Mouse (Mus musculus): ENCODE results near the gene Ldhb. TPM values are rescaled to one million over a fixed set of nuclear protein-coding genes. Genes with fewer than 3 reads are reported as not detected.
"Not testable (repeated sequence)": the region's sequence is repeated elsewhere in the genome, so short reads cannot be mapped to it uniquely, and the experiment has no call there.

Ldhb gene
- polyA plus RNA-seq, 1 experiment from 2014 or later: 1,022 TPM

- H3K4me2 ChIP-seq (replicated peaks; ENCODE audit: low read depth, low read length): no peak overlapping the region
- H3K9me3 ChIP-seq (ENCODE audit: low read length): no peaks in the 10 kb centered on the region
- H3K27me3 ChIP-seq (ENCODE audit: insufficient read depth, low read length): no peaks in the 10 kb centered on the region
- peaks cover 4% of the 10 kb centered on the region; the same call in 1 of the 2 replicates for H3K4me1 ChIP-seq (ENCODE audit: insufficient read depth, low read length)
- no peaks in the 10 kb centered on the region for H3K36me3 ChIP-seq (ENCODE audit: insufficient read depth, low read length)
- no peak overlapping the region for H3K27ac ChIP-seq (ENCODE audit: low read length)
- no peak overlapping the region for H3K4me3 ChIP-seq (ENCODE audit: low read length)
- peak; percentile 57; the same call in 1 of the 2 replicates for ATAC-seq (ENCODE audit: low FRiP score, low TSS enrichment)
- WGBS: 16% methylated on average over 6 of the region's 6 CpGs
- no peak overlapping the region for H3K9ac ChIP-seq (replicated peaks; ENCODE audit: low read length)
Measured at GRCm38 (mm10) chr6:142519110-142519509, 11.4 kb upstream of the Ldhb start.

GRCm38 (mm10) chr6:142515379-142515778 is 7.6 kb upstream of the Ldhb start:
- H3K4me3 ChIP-seq (ENCODE audit: low read length); H3K36me3 ChIP-seq (ENCODE audit: insufficient read depth, low read length); H3K9me3 ChIP-seq (ENCODE audit: low read length); ATAC-seq (ENCODE audit: low FRiP score, low TSS enrichment); H3K27me3 ChIP-seq (ENCODE audit: insufficient read depth, low read length); H3K4me2 ChIP-seq (replicated peaks; ENCODE audit: low read depth, low read length); H3K9ac ChIP-seq (replicated peaks; ENCODE audit: low read length); H3K27ac ChIP-seq (ENCODE audit: low read length): not testable (repeated sequence)
- WGBS: 71% methylated on average over 8 of the region's 9 CpGs
- peaks cover 14% of the 10 kb centered on the region for H3K4me1 ChIP-seq (ENCODE audit: insufficient read depth, low read length)

GRCm38 (mm10) chr6:142514912-142515311 is 7.2 kb upstream of the Ldhb start:
- Histone ChIP-seq H3K9ac (replicated peaks; ENCODE audit: low read length) (no peak overlapping the region), H3K4me2 (replicated peaks; ENCODE audit: low read depth, low read length) (no peak overlapping the region), H3K27me3 (ENCODE audit: insufficient read depth, low read length) (no peaks in the 10 kb centered on the region), H3K4me3 (ENCODE audit: low read length) (no peak overlapping the region), H3K9me3 (ENCODE audit: low read length) (no peaks in the 10 kb centered on the region), H3K36me3 (ENCODE audit: insufficient read depth, low read length) (no peaks in the 10 kb centered on the region), H3K27ac (ENCODE audit: low read length) (no peak overlapping the region), H3K4me1 (ENCODE audit: insufficient read depth, low read length) (peaks cover 14% of the 10 kb centered on the region)
- 8% methylated on average over 10 of the region's 10 CpGs for WGBS
- ATAC-seq (ENCODE audit: low FRiP score, low TSS enrichment): no peak

- Histone ChIP-seq H3K4me3 (ENCODE audit: low read length) (no peak overlapping the region), H3K9ac (replicated peaks; ENCODE audit: low read length) (no peak overlapping the region), H3K4me1 (ENCODE audit: insufficient read depth, low read length) (peaks cover 24% of the 10 kb centered on the region), H3K27ac (ENCODE audit: low read length) (no peak overlapping the region), H3K4me2 (replicated peaks; ENCODE audit: low read depth, low read length) (no peak overlapping the region), H3K9me3 (ENCODE audit: low read length) (no peaks in the 10 kb centered on the region), H3K36me3 (ENCODE audit: insufficient read depth, low read length) (no peaks in the 10 kb centered on the region), H3K27me3 (ENCODE audit: insufficient read depth, low read length) (no peaks in the 10 kb centered on the region)
- WGBS: 57% methylated on average over 3 of the region's 3 CpGs
- ATAC-seq (ENCODE audit: low FRiP score, low TSS enrichment): no peak
Measured at GRCm38 (mm10) chr6:142512902-142513301, 5.1 kb upstream of the Ldhb start.

- Histone ChIP-seq H3K9me3 (ENCODE audit: low read length) (no peaks in the 10 kb centered on the region), H3K4me3 (ENCODE audit: low read length) (no peak overlapping the region), H3K4me1 (ENCODE audit: insufficient read depth, low read length) (peaks cover 29% of the 10 kb centered on the region), H3K36me3 (ENCODE audit: insufficient read depth, low read length) (no peaks in the 10 kb centered on the region), H3K4me2 (replicated peaks; ENCODE audit: low read depth, low read length) (no peak overlapping the region), H3K27me3 (ENCODE audit: insufficient read depth, low read length) (no peaks in the 10 kb centered on the region), H3K9ac (replicated peaks; ENCODE audit: low read length) (no peak overlapping the region), H3K27ac (ENCODE audit: low read length) (no peak overlapping the region)
- ATAC-seq (ENCODE audit: low FRiP score, low TSS enrichment): no peak
- 32% methylated on average over 12 of the region's 12 CpGs for WGBS
Measured at GRCm38 (mm10) chr6:142511516-142512135, 3.9 kb upstream of the Ldhb start.

- H3K27me3 ChIP-seq (ENCODE audit: insufficient read depth, low read length): no peaks in the 10 kb centered on the region
- 55% methylated on average over 4 of the region's 4 CpGs for whole genome bisulfite sequencing
- H3K4me2 ChIP-seq (replicated peaks; ENCODE audit: low read depth, low read length): peak overlapping the region; percentile 73; the same call in 1 of the 2 replicates
- peak overlapping the region; percentile 69; the same call in 1 of the 2 replicates for H3K27ac ChIP-seq (ENCODE audit: low read length)
- ATAC-seq (ENCODE audit: low FRiP score, low TSS enrichment): no peak
- H3K9ac ChIP-seq (replicated peaks; ENCODE audit: low read length): no peak overlapping the region
- no peaks in the 10 kb centered on the region for H3K9me3 ChIP-seq (ENCODE audit: low read length)
- peaks cover 47% of the 10 kb centered on the region for H3K4me1 ChIP-seq (ENCODE audit: insufficient read depth, low read length)
- H3K4me3 ChIP-seq (ENCODE audit: low read length): no peak overlapping the region
- H3K36me3 ChIP-seq (ENCODE audit: insufficient read depth, low read length): peaks cover 4% of the 10 kb centered on the region; the same call in 1 of the 2 replicates
Measured at GRCm38 (mm10) chr6:142508663-142509062, 906 bp upstream of the Ldhb start.

- Histone ChIP-seq H3K9me3 (ENCODE audit: low read length) (no peaks in the 10 kb centered on the region), H3K9ac (replicated peaks; ENCODE audit: low read length) (peak overlapping the region; percentile 87), H3K36me3 (ENCODE audit: insufficient read depth, low read length) (peaks cover 4% of the 10 kb centered on the region; the same call in 1 of the 2 replicates), H3K27me3 (ENCODE audit: insufficient read depth, low read length) (no peaks in the 10 kb centered on the region), H3K4me3 (ENCODE audit: low read length) (peak overlapping the region; percentile 72), H3K27ac (ENCODE audit: low read length) (peak overlapping the region; percentile 85), H3K4me2 (replicated peaks; ENCODE audit: low read depth, low read length) (peak overlapping the region; percentile 73), H3K4me1 (ENCODE audit: insufficient read depth, low read length) (peaks cover 51% of the 10 kb centered on the region)
- under 1% methylated on average over 30 of the region's 30 CpGs for WGBS
- peak; percentile 52; the same call in 1 of the 2 replicates for ATAC-seq (ENCODE audit: low FRiP score, low TSS enrichment)
Measured at GRCm38 (mm10) chr6:142507033-142507784, 548 bp downstream of the Ldhb start.

GRCm38 (mm10) chr6:142506338-142507032 is 1.3 kb downstream of the Ldhb start:
- Histone ChIP-seq H3K4me3 (ENCODE audit: low read length) (peak overlapping the region; percentile 72), H3K4me2 (replicated peaks; ENCODE audit: low read depth, low read length) (peak overlapping the region; percentile 73), H3K36me3 (ENCODE audit: insufficient read depth, low read length) (peaks cover 7% of the 10 kb centered on the region), H3K4me1 (ENCODE audit: insufficient read depth, low read length) (peaks cover 52% of the 10 kb centered on the region), H3K9me3 (ENCODE audit: low read length) (no peaks in the 10 kb centered on the region), H3K27ac (ENCODE audit: low read length) (peak overlapping the region; percentile 85), H3K9ac (replicated peaks; ENCODE audit: low read length) (peak overlapping the region; percentile 87), H3K27me3 (ENCODE audit: insufficient read depth, low read length) (no peaks in the 10 kb centered on the region)
- ATAC-seq (ENCODE audit: low FRiP score, low TSS enrichment): no peak; the same call in 1 of the 2 replicates
- 4% methylated on average over 10 of the region's 10 CpGs for WGBS

- Histone ChIP-seq H3K27me3 (ENCODE audit: insufficient read depth, low read length) (no peaks in the 10 kb centered on the region), H3K9ac (replicated peaks; ENCODE audit: low read length) (no peak overlapping the region; the same call in 1 of the 2 replicates), H3K4me3 (ENCODE audit: low read length) (peak overlapping the region; percentile 26), H3K36me3 (ENCODE audit: insufficient read depth, low read length) (peaks cover 29% of the 10 kb centered on the region), H3K27ac (ENCODE audit: low read length) (peak overlapping the region; percentile 72), H3K9me3 (ENCODE audit: low read length) (no peaks in the 10 kb centered on the region), H3K4me1 (ENCODE audit: insufficient read depth, low read length) (peaks cover 40% of the 10 kb centered on the region), H3K4me2 (replicated peaks; ENCODE audit: low read depth, low read length) (peak overlapping the region; percentile 44)
- ATAC-seq (ENCODE audit: low FRiP score, low TSS enrichment): no peak
- 78% methylated on average over 8 of the region's 8 CpGs for WGBS
Measured at GRCm38 (mm10) chr6:142503601-142504000, 4.2 kb downstream of the Ldhb start.
